In genomic region chr9:22134988-22135643, GRCm38 (mm10) we compare ENCODE assay signal across 13 mouse cellular contexts. TPM values are rescaled to one million over a fixed set of nuclear protein-coding genes. Genes with fewer than 3 reads are reported as not detected.
DNase-seq lines count a peak whose midpoint lies in the region; ATAC-seq and TF ChIP-seq lines count a peak whose summit lies in the region.
"Had no signal": no experiment of that assay in that cellular context is flagged by ENCODE, and none has a peak within 500 bp of the region (broad histone marks: within the 10 kb centered on the region; RNA-seq: fewer than 3 reads in every experiment).

No protein-coding gene starts in this region.

- H3K4me1 ChIP-seq in lung, embryonic 14.5 days (ENCODE audit: insufficient read depth) = no peaks in the 10 kb centered on the region
- peaks cover 59% of the 10 kb centered on the region for H3K4me1 ChIP-seq in liver, embryonic 16.5 days (ENCODE audit: control insufficient read depth, low read depth, low read length)
- peaks cover 6% of the 10 kb centered on the region; the same call in 1 of the 2 replicates for H3K4me1 ChIP-seq in kidney, adult 2 months (ENCODE audit: control insufficient read depth, insufficient read depth, low read length)

- no peaks in the 10 kb centered on the region for H3K36me3 ChIP-seq in lung, embryonic 14.5 days (ENCODE audit: insufficient read depth)
- H3K36me3 ChIP-seq in liver, embryonic 16.5 days (ENCODE audit: control insufficient read depth, insufficient read depth) = peaks cover 6% of the 10 kb centered on the region; the same call in 1 of the 2 replicates
- no peaks in the 10 kb centered on the region for H3K36me3 ChIP-seq in kidney, adult 2 months (ENCODE audit: control insufficient read depth, insufficient read depth, low read length)
- H3K36me3 ChIP-seq: hindbrain, embryonic 12.5 days had no signal

- TF ChIP-seq POLR2A in brain, embryonic 14.5 days (IDR thresholded peaks at IDR 0.05; ENCODE audit: borderline replicate concordance, extremely low read depth, insufficient read depth, insufficient read length, poor library complexity, severe bottlenecking) = no peak
- TF ChIP-seq POLR2A in kidney, adult 2 months (IDR thresholded peaks at IDR 0.05; ENCODE audit: low read depth, low read length) = no peak

- H3K9ac ChIP-seq in lung, embryonic 14.5 days = no peak overlapping the region
- peak overlapping the region; percentile 77 for H3K9ac ChIP-seq in liver, embryonic 16.5 days (ENCODE audit: low read depth, low read length)
- H3K9ac ChIP-seq: hindbrain, embryonic 12.5 days had no signal

- no peak overlapping the region for H3K27ac ChIP-seq in lung, embryonic 14.5 days (ENCODE audit: low read depth)
- H3K27ac ChIP-seq in liver, embryonic 16.5 days (ENCODE audit: low read length) = peak overlapping the region; percentile 96
- no peak overlapping the region for H3K27ac ChIP-seq in kidney, adult 2 months (ENCODE audit: insufficient read depth, low read depth, low read length)
- H3K27ac ChIP-seq: hindbrain, embryonic 12.5 days had no signal

- peak; percentile 58 to 61 for DNase-seq in cerebellum, postnatal 10 days
- DNase-seq in cerebellum, adult 8-10 months = no peak
- DNase-seq in lung, embryonic 14.5 days = no peak
- DNase-seq in lung, postnatal 36 days = no peak
- peak; percentile 7 for DNase-seq in brain, embryonic 14.5 days (ENCODE audit: low read depth)
- no peak for DNase-seq in kidney, adult 2 months
- DNase-seq: cerebellum, adult 18-20 months; kidney, adult 9 months had no signal

- peaks cover 9% of the 10 kb centered on the region; the same call in 1 of the 2 replicates for H3K27me3 ChIP-seq in lung, embryonic 14.5 days (ENCODE audit: insufficient read depth, low read length)
- H3K27me3 ChIP-seq in liver, embryonic 16.5 days (ENCODE audit: control insufficient read depth, insufficient read depth, low read depth, low read length) = no peaks in the 10 kb centered on the region
- H3K27me3 ChIP-seq in kidney, adult 2 months (replicated peaks; ENCODE audit: control insufficient read depth, insufficient read depth, low read length) = no peaks in the 10 kb centered on the region

- 73% methylated on average over 9 of the region's 9 CpGs for WGBS in lung, embryonic 14.5 days
- 33% methylated on average over 9 of the region's 9 CpGs for WGBS in liver, embryonic 16.5 days (ENCODE audit: insufficient replicate concordance)
- WGBS in kidney, adult 2 months = 85% methylated on average over 9 of the region's 9 CpGs

- no peaks in the 10 kb centered on the region for H3K9me3 ChIP-seq in lung, embryonic 14.5 days (ENCODE audit: low read depth, low read length)
- H3K9me3 ChIP-seq in liver, embryonic 16.5 days (replicated peaks; ENCODE audit: control insufficient read depth, low read length) = no peaks in the 10 kb centered on the region
- H3K9me3 ChIP-seq: hindbrain, embryonic 12.5 days had no signal

- no peak for TF ChIP-seq CTCF in lung, embryonic 14.5 days (IDR thresholded peaks at IDR 0.05; ENCODE audit: low read depth)
- TF ChIP-seq CTCF in brain, embryonic 14.5 days (IDR thresholded peaks at IDR 0.05; ENCODE audit: borderline replicate concordance, extremely low read depth, insufficient read depth, insufficient read length) = no peak
- no peak for TF ChIP-seq CTCF in kidney, adult 2 months (conservative IDR thresholded peaks at IDR 0.05; ENCODE audit: insufficient read depth, insufficient read length, low read depth, low read length)

- ATAC-seq in lung, embryonic 14.5 days (ENCODE audit: insufficient read depth) = no peak
- ATAC-seq in liver, embryonic 16.5 days (ENCODE audit: low read depth) = peak; percentile 25
- ATAC-seq in granulocyte monocyte progenitor cell, adult 5-6 weeks (replicated peaks; ENCODE audit: poor library complexity, severe bottlenecking) = no peak
- ATAC-seq: forebrain, embryonic 16.5 days had no signal

- H3K4me2 ChIP-seq in lung, embryonic 14.5 days = no peak overlapping the region
- peak overlapping the region; percentile 67 for H3K4me2 ChIP-seq in liver, embryonic 16.5 days (ENCODE audit: low read depth, low read length)
- H3K4me2 ChIP-seq: hindbrain, embryonic 12.5 days had no signal

- peak overlapping the region; percentile 4; the same call in 1 of the 2 replicates for H3K4me3 ChIP-seq in lung, embryonic 14.5 days (ENCODE audit: low read depth, low read length)
- peak overlapping the region; percentile 69 for H3K4me3 ChIP-seq in liver, embryonic 16.5 days (ENCODE audit: low read depth, low read length)
- H3K4me3 ChIP-seq in kidney, adult 2 months (ENCODE audit: insufficient read depth, low read depth, low read length) = no peak overlapping the region
- H3K4me3 ChIP-seq: hindbrain, embryonic 12.5 days had no signal

RNA-seq across cellular contexts. Expression of gene Acp5, which starts 0.4 kb away (rescaled TPM):
- 3.6 and 4.2 TPM in 2 replicates for polyA plus RNA-seq in lung, embryonic 14.5 days (2014; fragmentation: Nextera tagmentation; extraction: Ambion mirVana)
- 1.2 and 1.4 TPM in 2 replicates for polyA plus RNA-seq in brain, embryonic 14.5 days (2012; rRNA removed)
- 228 and 240 TPM in 2 replicates for polyA plus RNA-seq in liver, embryonic 16.5 days (2015; fragmentation: Nextera tagmentation; extraction: Ambion mirVana)
- 166 and 178 TPM in 2 replicates for polyA plus RNA-seq in kidney, adult 2 months (2012; rRNA removed)
- 3.9 and 4.7 TPM in 2 replicates for total RNA-seq in granulocyte monocyte progenitor cell, adult 5-6 weeks (2014; fragmentation: Nextera tagmentation)
- total RNA-seq in granulocyte monocyte progenitor cell, adult 5-6 weeks (2017) = 1.6 and 4.6 TPM in 2 replicates
- polyA plus RNA-seq: forebrain, embryonic 16.5 days had no signal

RNA-seq across cellular contexts. Expression of gene Elof1, which starts 18.1 kb away (rescaled TPM):
- 196 and 212 TPM in 2 replicates for polyA plus RNA-seq in lung, embryonic 14.5 days (2014; fragmentation: Nextera tagmentation; extraction: Ambion mirVana)
- polyA plus RNA-seq in brain, embryonic 14.5 days (2012; rRNA removed) = 138 and 193 TPM in 2 replicates
- 77.8 and 78.7 TPM in 2 replicates for polyA plus RNA-seq in liver, embryonic 16.5 days (2015; fragmentation: Nextera tagmentation; extraction: Ambion mirVana)
- 163 and 174 TPM in 2 replicates for polyA plus RNA-seq in kidney, adult 2 months (2012; rRNA removed)
- total RNA-seq in granulocyte monocyte progenitor cell, adult 5-6 weeks (2014; fragmentation: Nextera tagmentation) = 93.9 and 132 TPM in 2 replicates
- total RNA-seq in granulocyte monocyte progenitor cell, adult 5-6 weeks (2017) = 47.3 and 56.3 TPM in 2 replicates

RNA-seq across cellular contexts. Expression of gene Pigyl, which starts 21.5 kb away (rescaled TPM):
- 70.8 and 73.8 TPM in 2 replicates for polyA plus RNA-seq in lung, embryonic 14.5 days (2014; fragmentation: Nextera tagmentation; extraction: Ambion mirVana)
- polyA plus RNA-seq in brain, embryonic 14.5 days (2012; rRNA removed) = 62.4 and 82.8 TPM in 2 replicates
- 28.9 and 34.6 TPM in 2 replicates for polyA plus RNA-seq in liver, embryonic 16.5 days (2015; fragmentation: Nextera tagmentation; extraction: Ambion mirVana)
- 71.4 and 76.5 TPM in 2 replicates for polyA plus RNA-seq in kidney, adult 2 months (2012; rRNA removed)
- 17.3 and 28.7 TPM in 2 replicates for total RNA-seq in granulocyte monocyte progenitor cell, adult 5-6 weeks (2014; fragmentation: Nextera tagmentation)
- 26.6 and 29.3 TPM in 2 replicates for total RNA-seq in granulocyte monocyte progenitor cell, adult 5-6 weeks (2017)

RNA-seq across cellular contexts. Expression of gene Cnn1, which starts 36.1 kb away (rescaled TPM):
- 69.1 and 71.2 TPM in 2 replicates for polyA plus RNA-seq in lung, embryonic 14.5 days (2014; fragmentation: Nextera tagmentation; extraction: Ambion mirVana)
- polyA plus RNA-seq in brain, embryonic 14.5 days (2012; rRNA removed) = 0.35 and 0.55 TPM in 2 replicates
- polyA plus RNA-seq in liver, embryonic 16.5 days (2015; fragmentation: Nextera tagmentation; extraction: Ambion mirVana) = 0.22 and 1.8 TPM in 2 replicates
- polyA plus RNA-seq in kidney, adult 2 months (2012; rRNA removed) = 2.8 and 12.0 TPM in 2 replicates
- not detected in 2 replicates for total RNA-seq in granulocyte monocyte progenitor cell, adult 5-6 weeks (2014; fragmentation: Nextera tagmentation)
- total RNA-seq in granulocyte monocyte progenitor cell, adult 5-6 weeks (2017) = not detected in 2 replicates
- total RNA-seq: monocyte, adult 5-6 weeks had no signal

RNA-seq across cellular contexts. Expression of gene Ecsit, which starts 49.9 kb away (rescaled TPM):
- polyA plus RNA-seq in lung, embryonic 14.5 days (2014; fragmentation: Nextera tagmentation; extraction: Ambion mirVana) = 31.0 and 33.5 TPM in 2 replicates
- 51.3 and 57.7 TPM in 2 replicates for polyA plus RNA-seq in brain, embryonic 14.5 days (2012; rRNA removed)
- polyA plus RNA-seq in liver, embryonic 16.5 days (2015; fragmentation: Nextera tagmentation; extraction: Ambion mirVana) = 21.1 and 22.2 TPM in 2 replicates
- polyA plus RNA-seq in kidney, adult 2 months (2012; rRNA removed) = 130 and 143 TPM in 2 replicates
- 21.1 and 29.5 TPM in 2 replicates for total RNA-seq in granulocyte monocyte progenitor cell, adult 5-6 weeks (2014; fragmentation: Nextera tagmentation)
- 28.2 and 30.3 TPM in 2 replicates for total RNA-seq in granulocyte monocyte progenitor cell, adult 5-6 weeks (2017)

Comparison
In these comparisons a context has a peak if more than half of its experiments do, and no peak if none do; other contexts are left out.
1. DNase-seq: peak in cerebellum, postnatal 10 days (2 of 2) and brain, embryonic 14.5 days (single experiment); none in cerebellum, adult 8-10 months (single experiment), lung, embryonic 14.5 days (single experiment), lung, postnatal 36 days (single experiment) and kidney, adult 2 months (single experiment).
2. RNA of gene Acp5, which starts 0.4 kb away (polyA plus RNA-seq): 228 to 240 TPM in liver, embryonic 16.5 days and 166 to 178 TPM in kidney, adult 2 months; 3.6 to 4.2 TPM in lung, embryonic 14.5 days and 1.2 to 1.4 TPM in brain, embryonic 14.5 days; every median in the first group is over 10 times any median in the second.